In genomic region chr19:29497874-29498273, GRCm38 (mm10) we compare ENCODE assay signal across 18 mouse cellular contexts. TPM values are rescaled to one million over a fixed set of nuclear protein-coding genes. Genes with fewer than 3 reads are reported as not detected.
DNase-seq lines count a peak whose midpoint lies in the region; ATAC-seq lines count a peak whose summit lies in the region.
"Had no signal": no experiment of that assay in that cellular context is flagged by ENCODE, and none has a peak within 500 bp of the region (broad histone marks: within the 10 kb centered on the region; RNA-seq: fewer than 3 reads in every experiment).

No protein-coding gene starts in this region.

- no peak for DNase-seq in lung, postnatal 25 days (ENCODE audit: low spot score)
- peak; percentile 37 for DNase-seq in splenic B cell, adult 2 months (ENCODE audit: low read depth, low spot score)
- DNase-seq in gastrocnemius, postnatal 4 days (ENCODE audit: low spot score in 2 of 2): no peak
- no peak for DNase-seq in spleen, adult 12 weeks (ENCODE audit: low spot score)
- DNase-seq in cerebellum, postnatal 4 days (ENCODE audit: low spot score in 2 of 2): no peak
- DNase-seq: cerebellum, postnatal 25 days; kidney, adult 2 months; kidney, postnatal 36 days; retina, postnatal 1 day; thymus, adult 18-20 months had no signal

- no peak overlapping the region for H3K4me2 ChIP-seq in lung, embryonic 16.5 days (ENCODE audit: low read depth, low read length)
- H3K4me2 ChIP-seq in liver, embryonic 16.5 days (ENCODE audit: low read depth, low read length): peak overlapping the region; percentile 17; the same call in 1 of the 2 replicates
- H3K4me2 ChIP-seq: forebrain, embryonic 15.5 days; limb, embryonic 15.5 days; midbrain, embryonic 12.5 days had no signal

- H3K4me1 ChIP-seq in lung, embryonic 16.5 days (replicated peaks; ENCODE audit: control insufficient read depth, insufficient read depth, low read length): peaks cover 6% of the 10 kb centered on the region; the same call in 1 of the 2 replicates
- H3K4me1 ChIP-seq in liver, embryonic 16.5 days (ENCODE audit: control insufficient read depth, low read depth, low read length): peaks cover 37% of the 10 kb centered on the region
- H3K4me1 ChIP-seq: limb, embryonic 15.5 days; midbrain, embryonic 12.5 days had no signal

- no peaks in the 10 kb centered on the region for H3K36me3 ChIP-seq in lung, embryonic 16.5 days (ENCODE audit: control insufficient read depth, insufficient read depth, low read length)
- no peaks in the 10 kb centered on the region for H3K36me3 ChIP-seq in liver, embryonic 16.5 days (ENCODE audit: control insufficient read depth, insufficient read depth)
- no peaks in the 10 kb centered on the region for H3K36me3 ChIP-seq in splenic B cell, adult 2 months (ENCODE audit: control insufficient read depth, insufficient read depth, low read length, poor library complexity, severe bottlenecking)
- H3K36me3 ChIP-seq: forebrain, embryonic 15.5 days; limb, embryonic 15.5 days; midbrain, embryonic 12.5 days had no signal

- ATAC-seq in lung, embryonic 16.5 days (ENCODE audit: low read depth): peak; percentile 50; the same call in 1 of the 2 replicates
- ATAC-seq in granulocyte monocyte progenitor cell, adult 5-6 weeks (replicated peaks; ENCODE audit: poor library complexity, severe bottlenecking): 0 out of 2 replicates have a peak, but pooled peaks have one; percentile 25
- ATAC-seq in liver, embryonic 16.5 days (ENCODE audit: low read depth): peak; percentile 64
- ATAC-seq: forebrain, embryonic 15.5 days; hindbrain, postnatal 0 days had no signal

- no peak overlapping the region for H3K4me3 ChIP-seq in lung, embryonic 16.5 days (ENCODE audit: low read length)
- no peak overlapping the region for H3K4me3 ChIP-seq in liver, embryonic 16.5 days (ENCODE audit: low read depth, low read length)
- H3K4me3 ChIP-seq: erythroblast, embryonic 14.5 days; forebrain, embryonic 15.5 days; limb, embryonic 15.5 days; midbrain, embryonic 12.5 days had no signal

- H3K9me3 ChIP-seq in lung, embryonic 16.5 days (ENCODE audit: control insufficient read depth, low read length): no peaks in the 10 kb centered on the region
- H3K9me3 ChIP-seq in liver, embryonic 16.5 days (replicated peaks; ENCODE audit: control insufficient read depth, low read length): no peaks in the 10 kb centered on the region
- H3K9me3 ChIP-seq: forebrain, embryonic 15.5 days; limb, embryonic 15.5 days; midbrain, embryonic 12.5 days had no signal

- H3K9ac ChIP-seq in lung, embryonic 16.5 days (ENCODE audit: low read length): no peak overlapping the region
- H3K9ac ChIP-seq in liver, embryonic 16.5 days (ENCODE audit: low read depth, low read length): no peak overlapping the region
- H3K9ac ChIP-seq: forebrain, embryonic 15.5 days; limb, embryonic 15.5 days; midbrain, embryonic 12.5 days had no signal

- WGBS in lung, embryonic 16.5 days: 50% methylated on average over 7 of the region's 7 CpGs
- 23% methylated on average over 7 of the region's 7 CpGs for WGBS in liver, embryonic 16.5 days (ENCODE audit: insufficient replicate concordance)

- no peaks in the 10 kb centered on the region for H3K27me3 ChIP-seq in lung, embryonic 16.5 days (ENCODE audit: control insufficient read depth, insufficient read depth, low read depth, low read length)
- H3K27me3 ChIP-seq in liver, embryonic 16.5 days (ENCODE audit: control insufficient read depth, insufficient read depth, low read depth, low read length): no peaks in the 10 kb centered on the region
- no peaks in the 10 kb centered on the region for H3K27me3 ChIP-seq in splenic B cell, adult 2 months (ENCODE audit: control insufficient read depth, insufficient read depth, low read length, poor library complexity, severe bottlenecking)
- H3K27me3 ChIP-seq: forebrain, embryonic 15.5 days; limb, embryonic 15.5 days had no signal

- H3K27ac ChIP-seq in lung, embryonic 16.5 days (ENCODE audit: low read length): no peak overlapping the region
- H3K27ac ChIP-seq in liver, embryonic 16.5 days (ENCODE audit: low read length): peak overlapping the region; percentile 26; the same call in 1 of the 2 replicates
- H3K27ac ChIP-seq: forebrain, embryonic 15.5 days; hindbrain, postnatal 0 days; limb, embryonic 15.5 days; midbrain, embryonic 12.5 days had no signal

RNA-seq across cellular contexts. Expression of gene Ric1, which starts 24.2 kb away (rescaled TPM):
- 12.3 and 13.5 TPM in 2 replicates for polyA plus RNA-seq in lung, embryonic 16.5 days (2015; fragmentation: Nextera tagmentation; extraction: Ambion mirVana)
- total RNA-seq in granulocyte monocyte progenitor cell, adult 5-6 weeks (2014; fragmentation: Nextera tagmentation): 22.4 and 24.1 TPM in 2 replicates
- 17.5 and 18.9 TPM in 2 replicates for total RNA-seq in granulocyte monocyte progenitor cell, adult 5-6 weeks (2017)
- polyA plus RNA-seq in liver, embryonic 16.5 days (2015; fragmentation: Nextera tagmentation; extraction: Ambion mirVana): 3.2 and 3.6 TPM in 2 replicates
- 10 to 100 TPM; 34.2 to 40.2 TPM for total RNA-seq in gastrocnemius, postnatal 4 days (2021)
